Mouse (Mus musculus) frontal cortex, postnatal 14 days (tissue): ENCODE results near the gene Tango2.

Source experiments
- DNase-seq, 2 experiments: peaks; one replicate each; pipeline ENCODE4 v3.0.0; 2022; ENCODE audit warnings: low spot score in 2 of 2

Tango2 gene

GRCm38 (mm10) chr16:18383045-18383726, 35.3 kb upstream of the Tango2 start:
- DNase-seq = peak in 1 of 2 experiments; percentile 10

DNA sequence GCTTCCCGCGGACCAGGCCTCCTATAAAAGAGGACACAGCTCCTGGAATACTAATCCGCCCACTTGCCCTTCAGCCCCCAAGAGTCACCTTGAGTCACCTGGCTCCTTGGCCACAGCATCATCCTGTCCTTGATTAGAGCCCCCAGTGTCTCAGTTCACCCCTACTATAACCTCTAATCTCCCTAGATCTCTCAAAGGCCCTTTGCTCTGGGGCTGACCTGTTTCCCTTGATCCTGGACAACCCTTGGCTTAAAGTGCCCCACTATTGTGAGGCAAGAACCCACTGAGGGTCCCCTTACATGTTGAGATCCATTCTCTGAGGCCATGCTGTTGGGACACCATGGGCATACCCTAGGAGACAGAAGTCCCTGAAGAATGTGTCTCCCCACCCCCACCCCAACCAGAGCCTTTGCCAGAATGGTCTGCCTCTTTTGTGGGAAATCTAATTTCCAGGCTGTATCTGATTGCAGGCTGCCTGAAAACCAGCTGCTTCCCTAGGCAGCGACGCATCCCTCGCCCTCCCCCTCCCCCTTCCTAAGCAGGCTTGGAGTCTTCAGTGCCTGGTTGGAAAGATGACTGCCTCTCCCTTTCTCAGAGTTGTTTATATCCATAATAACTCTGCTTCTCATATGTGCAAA, 33.8 kb upstream of the Tango2 start:
- no peak for DNase-seq

DNA sequence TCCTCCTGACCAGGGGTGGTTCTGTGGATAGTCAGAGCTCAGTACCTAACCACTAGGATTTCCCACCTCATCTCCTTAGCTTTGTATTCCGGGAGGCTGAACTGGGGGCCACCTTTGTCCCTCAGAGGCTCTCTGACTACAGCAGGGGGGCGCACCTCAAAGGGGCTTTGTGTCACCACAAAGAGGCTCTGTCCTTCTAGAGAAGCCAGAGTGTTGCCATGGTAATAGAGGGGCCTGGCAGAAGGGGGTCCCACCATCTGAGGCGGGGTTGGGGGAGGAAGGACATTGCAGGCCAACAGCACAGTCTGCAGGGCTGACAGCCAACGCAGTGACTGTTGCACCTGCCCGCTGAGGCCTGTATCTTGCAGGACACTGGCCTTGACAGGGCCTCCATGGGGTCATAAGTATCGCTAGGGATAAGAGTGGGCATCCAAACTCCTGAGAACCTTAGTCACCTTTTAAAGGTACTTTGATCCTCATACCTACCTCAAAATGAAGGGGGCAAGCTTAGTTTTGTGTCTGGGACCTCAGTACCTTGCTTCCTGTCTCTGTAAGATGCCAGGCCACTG, 32.7 kb upstream of the Tango2 start:
- no peak for DNase-seq

- DNase-seq = no peak
These were observed 31.6 kb upstream of the Tango2 start for GRCm38 (mm10) chr16:18379338-18380001.

GRCm38 (mm10) chr16:18378489-18378888, 30.6 kb upstream of the Tango2 start:
- no peak for DNase-seq

GRCm38 (mm10) chr16:18377203-18377602, 29.3 kb upstream of the Tango2 start:
- DNase-seq = no peak

GRCm38 (mm10) chr16:18376297-18376954, 28.5 kb upstream of the Tango2 start:
- no peak for DNase-seq

- no peak for DNase-seq
These were observed 25.7 kb upstream of the Tango2 start for GRCm38 (mm10) chr16:18373632-18374031.

DNA sequence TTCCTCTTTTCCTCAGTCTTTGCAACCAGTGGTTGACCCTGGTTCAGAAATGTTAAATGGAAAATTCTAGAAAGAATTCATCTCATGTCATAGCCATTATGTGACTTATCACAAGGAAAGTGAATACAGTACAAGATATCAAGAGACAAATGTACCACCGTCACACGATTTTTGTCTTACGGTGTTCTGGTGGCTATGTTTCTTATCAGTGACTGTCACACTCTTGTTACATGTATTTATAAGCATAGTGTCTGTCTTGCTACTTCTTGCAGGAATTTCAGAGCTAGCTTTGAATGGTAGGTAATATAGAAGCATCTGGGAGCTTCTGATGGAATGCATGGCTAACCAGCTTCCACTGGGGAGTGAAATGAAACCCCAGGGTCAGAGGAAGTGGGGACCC, 22.3 kb upstream of the Tango2 start:
- DNase-seq = no peak

DNA sequence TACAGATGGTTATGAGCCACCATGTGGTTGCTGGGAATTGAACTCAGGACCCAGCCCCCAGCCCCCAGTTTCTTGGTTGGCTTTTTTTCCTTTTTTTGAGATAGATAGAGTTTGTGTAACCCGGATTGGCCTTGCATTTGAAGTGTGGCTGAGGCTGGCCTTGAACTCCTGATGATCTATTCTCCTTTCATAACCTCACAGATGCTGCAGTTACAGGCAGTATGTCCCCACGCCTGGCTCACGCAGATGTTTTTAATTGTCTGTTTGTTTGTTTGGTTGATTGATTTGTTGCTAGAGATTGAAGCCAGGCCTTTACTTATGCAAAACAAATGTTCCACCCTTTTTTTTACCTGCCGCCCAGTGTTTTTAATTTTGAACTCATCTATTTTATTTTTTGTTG, 18.9 kb upstream of the Tango2 start:
- no peak for DNase-seq

- DNase-seq = no peak
These were observed 15.0 kb upstream of the Tango2 start for GRCm38 (mm10) chr16:18362948-18363347.

GRCm38 (mm10) chr16:18360151-18360805, 12.4 kb upstream of the Tango2 start:
- no peak for DNase-seq

DNA sequence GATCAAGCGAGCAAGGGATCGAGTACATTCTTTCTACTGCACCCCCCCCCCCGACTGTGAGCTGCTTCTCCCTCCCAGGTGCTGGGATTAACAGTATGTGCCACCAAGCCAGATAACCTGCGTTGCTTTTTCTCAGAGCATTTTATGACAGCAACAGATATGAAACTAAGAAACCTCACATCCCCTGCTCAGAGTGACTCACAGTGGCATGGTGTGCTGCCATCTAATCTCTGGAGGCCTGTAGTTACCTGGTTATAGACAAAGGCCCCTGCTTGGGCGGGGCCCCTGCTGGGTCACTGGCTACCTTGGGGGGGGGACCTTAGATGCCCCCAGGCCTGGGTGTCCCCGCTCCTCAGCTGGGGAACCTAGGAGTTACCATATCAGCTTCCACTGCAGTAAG, 10.1 kb upstream of the Tango2 start:
- DNase-seq = no peak

DNA sequence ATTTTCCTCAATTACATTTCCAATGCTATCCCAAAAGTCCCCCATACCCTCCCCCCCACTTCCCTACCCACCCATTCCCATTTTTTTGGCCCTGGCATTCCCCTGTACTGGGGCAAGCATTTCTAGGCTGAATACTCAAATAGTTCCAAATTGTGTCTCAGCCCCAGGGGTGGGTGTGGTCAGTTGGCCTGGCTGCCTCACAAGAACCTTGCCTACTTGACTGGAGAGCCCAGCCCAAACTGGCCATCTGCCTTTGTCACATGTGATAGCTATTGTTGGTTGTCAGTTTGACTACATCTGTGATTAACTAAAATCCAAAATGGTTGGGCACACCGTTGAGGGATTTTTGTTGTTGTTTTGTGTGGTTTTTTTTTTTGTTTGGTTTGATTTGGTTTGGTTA, 9.1 kb upstream of the Tango2 start:
- DNase-seq = no peak

- no peak for DNase-seq
These were observed 5.2 kb upstream of the Tango2 start for GRCm38 (mm10) chr16:18353106-18353505.

- DNase-seq = no peak
These were observed 3.6 kb upstream of the Tango2 start for GRCm38 (mm10) chr16:18351313-18352055.

DNA sequence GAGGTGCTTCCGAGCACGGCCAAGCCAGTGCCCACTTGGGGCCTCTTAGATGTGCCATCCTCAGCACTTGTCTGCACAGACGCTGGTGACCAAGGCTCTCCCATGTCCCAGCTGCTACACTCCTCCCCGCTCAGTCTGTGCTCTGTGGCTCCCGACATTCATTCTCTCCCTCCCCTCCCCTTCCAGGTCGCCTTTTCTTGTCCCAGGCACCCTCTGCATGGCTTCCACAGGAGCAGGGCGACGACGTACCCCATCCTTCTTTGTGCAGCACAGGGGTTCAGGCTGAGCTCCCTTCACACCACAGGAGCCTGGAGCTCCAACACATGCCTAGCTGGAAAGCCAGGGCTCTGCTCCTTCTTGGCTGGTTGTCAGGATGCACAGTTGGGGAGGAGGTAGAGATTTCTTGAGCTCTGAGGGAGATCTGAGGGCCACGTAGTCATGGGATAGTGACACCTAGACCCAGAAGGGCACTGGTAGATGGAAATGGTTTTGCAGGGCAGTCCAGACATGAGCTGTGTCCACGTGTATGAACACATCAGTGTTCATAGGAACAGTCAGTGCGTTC, 1.9 kb upstream of the Tango2 start:
- DNase-seq = no peak

DNA sequence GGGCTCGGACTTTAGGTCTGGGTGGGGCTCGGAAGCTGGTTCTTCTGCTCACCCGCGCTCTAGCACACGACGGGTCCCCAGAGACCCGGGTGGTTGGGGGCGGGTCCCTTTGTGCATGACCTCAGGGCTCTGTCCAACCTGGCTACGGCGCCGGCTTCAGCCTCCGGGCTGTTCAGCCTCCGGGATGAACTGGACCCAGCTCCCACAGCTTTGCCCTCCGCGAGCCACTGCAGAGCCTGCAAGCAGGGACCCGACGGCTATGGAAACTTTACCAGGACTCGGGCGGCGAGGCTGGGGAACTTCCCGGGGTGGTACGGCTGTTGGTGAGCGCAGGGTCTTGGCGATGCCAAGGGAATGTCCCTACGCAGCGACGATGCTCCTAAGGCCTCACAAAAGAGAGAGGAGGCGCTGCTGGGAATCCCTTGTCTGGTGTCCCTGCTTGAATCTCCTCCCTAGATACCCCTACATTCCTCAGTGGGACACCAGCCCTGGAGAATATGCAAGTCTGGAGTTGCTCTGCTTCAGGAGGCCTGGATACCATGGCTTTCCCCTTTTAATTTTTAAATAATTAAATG, 785 bp upstream of the Tango2 start:
- no peak for DNase-seq

DNA sequence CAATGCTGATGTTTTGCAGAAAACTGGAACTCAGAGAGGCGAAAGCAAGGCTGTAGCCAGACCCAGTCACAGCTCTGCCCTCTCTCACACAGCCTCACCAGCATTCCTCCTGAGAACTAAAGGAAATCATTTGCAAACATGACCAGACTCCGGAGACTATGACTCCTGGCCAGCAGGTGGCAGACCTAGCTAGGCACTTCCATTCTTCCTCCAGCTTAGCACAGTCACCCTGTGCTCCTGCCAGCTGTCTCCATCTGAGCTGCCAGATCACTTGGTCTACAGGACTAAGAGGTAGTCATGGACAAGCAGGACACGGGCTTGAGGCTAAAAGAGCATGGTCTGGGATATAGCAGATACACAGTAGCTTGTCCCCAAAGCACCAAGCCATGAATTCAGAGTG, 2.7 kb downstream of the Tango2 start:
- DNase-seq = peak; percentile 75 to 83

DNA sequence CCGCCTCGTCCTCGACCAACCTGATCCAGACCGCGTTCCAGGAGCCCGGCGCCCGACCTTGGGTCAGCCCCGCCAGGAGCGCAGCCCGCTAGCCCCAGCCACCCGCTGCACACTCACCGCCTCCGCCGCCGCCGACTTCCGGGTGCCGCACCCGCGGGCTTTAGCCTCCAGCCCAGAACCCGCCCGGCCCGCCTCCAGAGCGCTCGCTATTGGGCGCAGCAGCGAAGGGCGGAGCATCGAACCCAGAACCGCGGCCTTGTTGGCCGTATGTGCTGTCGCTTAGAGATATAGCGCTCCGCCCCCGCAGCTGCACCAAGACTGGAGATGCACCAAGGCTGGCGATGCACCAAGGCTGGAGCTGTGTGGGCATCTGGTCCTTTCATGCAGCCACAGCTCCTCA, 4.1 kb downstream of the Tango2 start:
- DNase-seq = peak; percentile 95
